Mouse (Mus musculus): Measurements from ENCODE around the gene Lonp2. TPM values are rescaled to one million over a fixed set of nuclear protein-coding genes. Genes with fewer than 3 reads are reported as not detected.
A peak's percentile ranks its signal among the peaks of the same experiment; 100 is the strongest.

Lonp2 gene
- polyA plus RNA-seq, 1 experiment from 2014 or later = 53.5 TPM

DNA sequence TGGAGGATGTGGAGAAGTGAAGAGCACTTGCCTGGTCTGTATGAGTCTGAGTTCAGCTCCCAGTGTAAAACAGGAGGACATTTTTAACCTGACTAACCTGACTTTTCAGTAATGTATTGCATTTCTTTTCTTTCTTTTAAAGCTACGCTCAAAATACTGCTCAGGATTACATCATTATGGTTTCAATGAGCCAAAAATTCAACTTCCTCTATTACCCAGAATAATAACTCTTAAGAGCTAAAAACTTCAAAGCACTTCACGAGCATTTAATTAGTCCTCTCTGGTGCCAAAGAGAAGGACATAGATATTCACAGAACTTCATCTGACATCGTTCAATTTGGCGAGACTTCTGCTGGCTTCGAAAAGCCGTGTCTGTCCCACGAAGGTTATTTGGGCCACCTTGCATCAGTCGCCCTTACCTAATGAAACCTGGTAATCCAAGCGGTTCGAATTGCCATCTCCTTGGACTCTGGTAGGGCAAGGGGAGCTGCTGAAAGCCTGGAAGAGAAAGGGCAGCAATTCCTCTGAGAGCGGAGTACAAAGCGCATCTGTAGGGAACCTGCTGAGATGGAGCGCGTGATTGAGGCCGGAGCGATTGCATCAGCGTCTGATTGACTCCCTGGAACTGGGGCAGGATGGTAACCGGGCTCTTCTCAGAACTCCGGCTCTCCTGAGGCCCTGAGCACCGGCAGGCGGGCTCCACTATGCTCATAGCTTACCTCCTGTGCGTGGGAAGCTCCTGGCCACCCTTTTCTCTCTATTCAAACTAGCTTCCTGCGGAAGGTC, 133.3 kb downstream of the Lonp2 start:
- H3K27ac ChIP-seq (ENCODE audit: low read depth, low read length) = peak overlapping the region; percentile 68
- no peak overlapping the region for H3K9ac ChIP-seq (ENCODE audit: low read depth, low read length)
- 0 out of 2 replicates have a peak, but pooled peaks cover 11% of the 10 kb centered on the region for H3K4me1 ChIP-seq (replicated peaks; ENCODE audit: control insufficient read depth, insufficient read depth, low read length)
- peak; percentile 34; the same call in 1 of the 2 replicates for ATAC-seq
- H3K27me3 ChIP-seq (replicated peaks; ENCODE audit: control insufficient read depth, insufficient read depth, low read length) = no peaks in the 10 kb centered on the region
- WGBS = 29% methylated on average over 23 of the region's 23 CpGs
- H3K4me3 ChIP-seq (ENCODE audit: low read depth, low read length) = no peak overlapping the region
- no peaks in the 10 kb centered on the region for H3K36me3 ChIP-seq (ENCODE audit: control insufficient read depth, insufficient read depth)
- H3K9me3 ChIP-seq (ENCODE audit: control insufficient read depth) = no peaks in the 10 kb centered on the region
- TF ChIP-seq CTCF (IDR thresholded peaks at IDR 0.05; ENCODE audit: low read depth) = no peak
- H3K4me2 ChIP-seq (replicated peaks; ENCODE audit: low read depth) = peak overlapping the region; percentile 46

GRCm38 (mm10) chr8:86758651-86759050, 134.8 kb downstream of the Lonp2 start:
- H3K27ac ChIP-seq (ENCODE audit: low read depth, low read length) = peak overlapping the region; percentile 46; the same call in 1 of the 2 replicates

GRCm38 (mm10) chr8:86759090-86759491, 135.2 kb downstream of the Lonp2 start:
- peak overlapping the region; percentile 62 for H3K27ac ChIP-seq (ENCODE audit: low read depth, low read length)
- H3K4me2 ChIP-seq (replicated peaks; ENCODE audit: low read depth) = no peak overlapping the region
- peak; percentile 94 for ATAC-seq

More at GRCm38 (mm10) chr8:86758651-86759050, 134.8 kb downstream of the Lonp2 start:
- H3K36me3 ChIP-seq (ENCODE audit: control insufficient read depth, insufficient read depth) = no peaks in the 10 kb centered on the region
- TF ChIP-seq CTCF (IDR thresholded peaks at IDR 0.05; ENCODE audit: low read depth) = no peak
- H3K4me3 ChIP-seq (ENCODE audit: low read depth, low read length) = no peak overlapping the region
- peak; percentile 31; the same call in 1 of the 2 replicates for ATAC-seq
- no peaks in the 10 kb centered on the region for H3K27me3 ChIP-seq (replicated peaks; ENCODE audit: control insufficient read depth, insufficient read depth, low read length)
- H3K9me3 ChIP-seq (ENCODE audit: control insufficient read depth) = no peaks in the 10 kb centered on the region
- 46% methylated on average over 3 of the region's 3 CpGs for WGBS
- H3K4me1 ChIP-seq (replicated peaks; ENCODE audit: control insufficient read depth, insufficient read depth, low read length) = 0 out of 2 replicates have a peak, but pooled peaks cover 11% of the 10 kb centered on the region
- H3K4me2 ChIP-seq (replicated peaks; ENCODE audit: low read depth) = no peak overlapping the region
- H3K9ac ChIP-seq (ENCODE audit: low read depth, low read length) = no peak overlapping the region

DNA sequence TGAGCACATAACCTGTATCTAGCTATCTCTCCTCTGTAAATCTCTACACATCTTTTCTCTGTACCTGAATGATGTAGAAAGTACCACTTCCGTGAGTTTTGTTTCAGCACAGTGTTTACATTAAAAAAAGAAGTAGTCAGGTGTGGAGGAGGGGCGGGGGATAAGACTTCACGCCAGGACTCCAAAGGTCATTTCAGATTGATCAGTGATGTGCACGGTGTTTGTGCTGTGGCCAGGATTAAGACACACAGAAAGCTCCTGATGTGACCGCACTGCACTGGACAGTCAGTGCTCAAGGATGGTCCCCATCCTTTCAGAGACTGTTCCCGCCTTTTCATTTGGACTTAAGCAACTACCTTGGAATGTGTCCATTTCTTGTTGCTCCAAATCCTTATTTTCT, 136.9 kb downstream of the Lonp2 start:
- Histone ChIP-seq H3K27me3 (replicated peaks; ENCODE audit: control insufficient read depth, insufficient read depth, low read length) (no peaks in the 10 kb centered on the region), H3K4me2 (replicated peaks; ENCODE audit: low read depth) (no peak overlapping the region), H3K4me3 (ENCODE audit: low read depth, low read length) (no peak overlapping the region), H3K4me1 (replicated peaks; ENCODE audit: control insufficient read depth, insufficient read depth, low read length) (peaks cover 11% of the 10 kb centered on the region; the same call in 1 of the 2 replicates), H3K27ac (ENCODE audit: low read depth, low read length) (no peak overlapping the region), H3K9me3 (ENCODE audit: control insufficient read depth) (no peaks in the 10 kb centered on the region), H3K36me3 (ENCODE audit: control insufficient read depth, insufficient read depth) (no peaks in the 10 kb centered on the region), H3K9ac (ENCODE audit: low read depth, low read length) (no peak overlapping the region)
- no peak for TF ChIP-seq CTCF (IDR thresholded peaks at IDR 0.05; ENCODE audit: low read depth)
- 45% methylated on average over 6 of the region's 6 CpGs for WGBS
- no peak for ATAC-seq

More at GRCm38 (mm10) chr8:86759090-86759491, 135.2 kb downstream of the Lonp2 start:
- TF ChIP-seq CTCF (IDR thresholded peaks at IDR 0.05; ENCODE audit: low read depth) = no peak
- no peaks in the 10 kb centered on the region for H3K9me3 ChIP-seq (ENCODE audit: control insufficient read depth)
- H3K9ac ChIP-seq (ENCODE audit: low read depth, low read length) = no peak overlapping the region
- H3K36me3 ChIP-seq (ENCODE audit: control insufficient read depth, insufficient read depth) = no peaks in the 10 kb centered on the region
- 8% methylated on average over 4 of the region's 4 CpGs for WGBS
- no peak overlapping the region for H3K4me3 ChIP-seq (ENCODE audit: low read depth, low read length)
- no peaks in the 10 kb centered on the region for H3K27me3 ChIP-seq (replicated peaks; ENCODE audit: control insufficient read depth, insufficient read depth, low read length)
- H3K4me1 ChIP-seq (replicated peaks; ENCODE audit: control insufficient read depth, insufficient read depth, low read length) = 0 out of 2 replicates have a peak, but pooled peaks cover 11% of the 10 kb centered on the region

DNA sequence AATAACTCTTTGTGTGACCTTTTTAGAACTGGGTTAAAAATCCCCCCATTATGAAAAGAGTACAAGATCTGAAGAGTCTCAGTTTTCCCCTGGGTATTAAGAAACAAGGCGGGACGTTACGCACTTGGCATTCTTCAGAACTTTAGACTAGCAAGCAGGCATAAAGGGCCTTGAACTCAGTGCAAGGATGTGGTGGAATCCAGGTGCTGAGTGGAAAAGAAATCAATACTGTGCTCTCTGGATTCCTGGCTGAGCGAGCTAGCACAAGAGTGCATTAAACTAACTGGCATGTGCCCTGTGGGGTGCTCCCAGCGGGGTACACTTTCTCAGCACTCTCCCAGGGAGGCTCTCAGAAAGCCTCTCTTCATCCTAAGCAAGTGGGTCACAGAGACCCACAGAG, 139.0 kb downstream of the Lonp2 start:
- 61% methylated on average over 5 of the region's 5 CpGs for WGBS
- ATAC-seq = no peak

GRCm38 (mm10) chr8:86765155-86765554, 141.3 kb downstream of the Lonp2 start:
- no peak overlapping the region for H3K4me3 ChIP-seq (ENCODE audit: low read depth, low read length)
- H3K27ac ChIP-seq (ENCODE audit: low read depth, low read length) = no peak overlapping the region
- no peaks in the 10 kb centered on the region for H3K36me3 ChIP-seq (ENCODE audit: control insufficient read depth, insufficient read depth)
- H3K9me3 ChIP-seq (ENCODE audit: control insufficient read depth) = no peaks in the 10 kb centered on the region
- no peak overlapping the region for H3K4me2 ChIP-seq (replicated peaks; ENCODE audit: low read depth)
- H3K4me1 ChIP-seq (replicated peaks; ENCODE audit: control insufficient read depth, insufficient read depth, low read length) = peaks cover 5% of the 10 kb centered on the region; the same call in 1 of the 2 replicates
- no peaks in the 10 kb centered on the region for H3K27me3 ChIP-seq (replicated peaks; ENCODE audit: control insufficient read depth, insufficient read depth, low read length)
- TF ChIP-seq CTCF (IDR thresholded peaks at IDR 0.05; ENCODE audit: low read depth) = no peak
- ATAC-seq = no peak
- H3K9ac ChIP-seq (ENCODE audit: low read depth, low read length) = no peak overlapping the region
- 76% methylated on average over 10 of the region's 10 CpGs for WGBS

More for the DNA sequence above, 139.0 kb downstream of the Lonp2 start:
- no peak overlapping the region for H3K4me3 ChIP-seq (ENCODE audit: low read depth, low read length)
- no peaks in the 10 kb centered on the region for H3K9me3 ChIP-seq (ENCODE audit: control insufficient read depth)
- H3K27ac ChIP-seq (ENCODE audit: low read depth, low read length) = no peak overlapping the region
- no peak overlapping the region for H3K4me2 ChIP-seq (replicated peaks; ENCODE audit: low read depth)
- TF ChIP-seq CTCF (IDR thresholded peaks at IDR 0.05; ENCODE audit: low read depth) = no peak
- H3K27me3 ChIP-seq (replicated peaks; ENCODE audit: control insufficient read depth, insufficient read depth, low read length) = no peaks in the 10 kb centered on the region
- H3K4me1 ChIP-seq (replicated peaks; ENCODE audit: control insufficient read depth, insufficient read depth, low read length) = peaks cover 5% of the 10 kb centered on the region; the same call in 1 of the 2 replicates
- H3K9ac ChIP-seq (ENCODE audit: low read depth, low read length) = no peak overlapping the region
- no peaks in the 10 kb centered on the region for H3K36me3 ChIP-seq (ENCODE audit: control insufficient read depth, insufficient read depth)
